Mouse (Mus musculus): ENCODE results near the gene Rhoq. TPM values are rescaled to one million over a fixed set of nuclear protein-coding genes. Genes with fewer than 3 reads are reported as not detected.

The Rhoq gene
- polyA plus RNA-seq, 1 experiment from 2014 or later: 31.1 TPM

- H3K36me3 ChIP-seq (ENCODE audit: inconsistent target): peaks cover 17% of the 10 kb centered on the region
- no peak overlapping the region for H3K27ac ChIP-seq
- 97% methylated on average over 8 of the region's 8 CpGs for WGBS (ENCODE audit: missing documents)
- H3K4me3 ChIP-seq (ENCODE audit: inconsistent target): no peak overlapping the region
- peaks cover 72% of the 10 kb centered on the region; the same call in 1 of the 2 replicates for H3K79me2 ChIP-seq (ENCODE audit: inconsistent target)
Measured at GRCm38 (mm10) chr17:86991306-86991705, 28.4 kb downstream of the Rhoq start.

GRCm38 (mm10) chr17:86997323-86997722, 34.4 kb downstream of the Rhoq start:
- peaks cover 15% of the 10 kb centered on the region; the same call in 1 of the 2 replicates for H3K79me2 ChIP-seq (ENCODE audit: inconsistent target)
- no peak overlapping the region for H3K4me3 ChIP-seq (ENCODE audit: inconsistent target)
- WGBS (ENCODE audit: missing documents): 89% methylated on average over 6 of the region's 6 CpGs
- no peak overlapping the region for H3K27ac ChIP-seq
- H3K36me3 ChIP-seq (ENCODE audit: inconsistent target): peaks cover 53% of the 10 kb centered on the region

GRCm38 (mm10) chr17:87008950-87009349, 46.1 kb downstream of the Rhoq start:
- no peaks in the 10 kb centered on the region for H3K79me2 ChIP-seq (ENCODE audit: inconsistent target)
- no peaks in the 10 kb centered on the region for H3K36me3 ChIP-seq (ENCODE audit: inconsistent target)
- WGBS (ENCODE audit: missing documents): 84% methylated on average over 3 of the region's 3 CpGs
- no peak overlapping the region for H3K4me3 ChIP-seq (ENCODE audit: inconsistent target)
- H3K27ac ChIP-seq: no peak overlapping the region

GRCm38 (mm10) chr17:87011301-87012019, 48.6 kb downstream of the Rhoq start:
- no peaks in the 10 kb centered on the region for H3K79me2 ChIP-seq (ENCODE audit: inconsistent target)
- H3K4me3 ChIP-seq (ENCODE audit: inconsistent target): no peak overlapping the region
- H3K27ac ChIP-seq: no peak overlapping the region
- 66% methylated on average over 13 of the region's 13 CpGs for WGBS (ENCODE audit: missing documents)
- H3K36me3 ChIP-seq (ENCODE audit: inconsistent target): no peaks in the 10 kb centered on the region

- H3K4me3 ChIP-seq (ENCODE audit: inconsistent target): no peak overlapping the region
- H3K27ac ChIP-seq: no peak overlapping the region
- H3K79me2 ChIP-seq (ENCODE audit: inconsistent target): no peaks in the 10 kb centered on the region
- 90% methylated on average over 5 of the region's 5 CpGs for WGBS (ENCODE audit: missing documents)
- no peaks in the 10 kb centered on the region for H3K36me3 ChIP-seq (ENCODE audit: inconsistent target)
Measured at GRCm38 (mm10) chr17:87019692-87020091, 56.8 kb downstream of the Rhoq start.

GRCm38 (mm10) chr17:87024491-87025242, 61.8 kb downstream of the Rhoq start:
- Histone ChIP-seq H3K4me3 (ENCODE audit: inconsistent target) (peak overlapping the region; percentile 99), H3K36me3 (ENCODE audit: inconsistent target) (peaks cover 13% of the 10 kb centered on the region), H3K79me2 (ENCODE audit: inconsistent target) (peaks cover 31% of the 10 kb centered on the region), H3K27ac (no peak overlapping the region)
- 3% methylated on average over 54 of the region's 55 CpGs for WGBS (ENCODE audit: missing documents)

GRCm38 (mm10) chr17:87025269-87025949, 62.5 kb downstream of the Rhoq start, which contains the start of the genes Pigf and Cript:
Gene Pigf, minus strand, starts transcription at chr17:87025406.
Gene Cript, plus strand, starts transcription at chr17:87025550.
- Histone ChIP-seq H3K4me3 (ENCODE audit: inconsistent target) (peak within 1 kb of the TSS; percentile 99), H3K36me3 (ENCODE audit: inconsistent target) (peaks cover 18% of the 10 kb centered on the region), H3K27ac (peak within 1 kb of the TSS; percentile 48), H3K79me2 (ENCODE audit: inconsistent target) (peaks cover 31% of the 10 kb centered on the region)
- WGBS (ENCODE audit: missing documents): 1% methylated on average over 43 of the region's 43 CpGs

GRCm38 (mm10) chr17:87036141-87037073, 73.5 kb downstream of the Rhoq start:
- Histone ChIP-seq H3K27ac (no peak overlapping the region), H3K4me3 (ENCODE audit: inconsistent target) (no peak overlapping the region), H3K79me2 (ENCODE audit: inconsistent target) (no peaks in the 10 kb centered on the region), H3K36me3 (ENCODE audit: inconsistent target) (peaks cover 32% of the 10 kb centered on the region; the same call in 1 of the 2 replicates)
- 43% methylated on average over 8 of the region's 10 CpGs for WGBS (ENCODE audit: missing documents)

GRCm38 (mm10) chr17:87038496-87038895, 75.6 kb downstream of the Rhoq start:
- no peaks in the 10 kb centered on the region for H3K79me2 ChIP-seq (ENCODE audit: inconsistent target)
- peaks cover 18% of the 10 kb centered on the region; the same call in 1 of the 2 replicates for H3K36me3 ChIP-seq (ENCODE audit: inconsistent target)
- no peak overlapping the region for H3K27ac ChIP-seq
- H3K4me3 ChIP-seq (ENCODE audit: inconsistent target): no peak overlapping the region
- 95% methylated on average over 5 of the region's 5 CpGs for WGBS (ENCODE audit: missing documents)

- WGBS (ENCODE audit: missing documents): 92% methylated on average over 19 of the region's 19 CpGs
- H3K4me3 ChIP-seq (ENCODE audit: inconsistent target): no peak overlapping the region
- peaks cover 11% of the 10 kb centered on the region; the same call in 1 of the 2 replicates for H3K36me3 ChIP-seq (ENCODE audit: inconsistent target)
- no peaks in the 10 kb centered on the region for H3K79me2 ChIP-seq (ENCODE audit: inconsistent target)
- no peak overlapping the region for H3K27ac ChIP-seq
Measured at GRCm38 (mm10) chr17:87041739-87042138, 78.9 kb downstream of the Rhoq start.

- Histone ChIP-seq H3K79me2 (ENCODE audit: inconsistent target) (no peaks in the 10 kb centered on the region), H3K36me3 (ENCODE audit: inconsistent target) (no peaks in the 10 kb centered on the region), H3K4me3 (ENCODE audit: inconsistent target) (no peak overlapping the region), H3K27ac (no peak overlapping the region)
- 4% methylated on average over 9 of the region's 15 CpGs for WGBS (ENCODE audit: missing documents)
Measured at GRCm38 (mm10) chr17:87044364-87044763, 81.5 kb downstream of the Rhoq start.

- 81% methylated on average over 8 of the region's 8 CpGs for WGBS (ENCODE audit: missing documents)
- no peaks in the 10 kb centered on the region for H3K36me3 ChIP-seq (ENCODE audit: inconsistent target)
- H3K79me2 ChIP-seq (ENCODE audit: inconsistent target): no peaks in the 10 kb centered on the region
- H3K4me3 ChIP-seq (ENCODE audit: inconsistent target): no peak overlapping the region
- H3K27ac ChIP-seq: no peak overlapping the region
Measured at GRCm38 (mm10) chr17:87044796-87045195, 81.9 kb downstream of the Rhoq start.
